Mouse (Mus musculus) erythroblast, adult 5-6 weeks (primary cell): Measurements from ENCODE around the gene She. TPM values are rescaled to one million over a fixed set of nuclear protein-coding genes. Genes with fewer than 3 reads are reported as not detected.
A peak's percentile ranks its signal among the peaks of the same experiment; 100 is the strongest.

Source experiments
- ATAC-seq: replicated peaks from 2 replicates; pipeline ENCODE4 v1.8.0; 2016; ENCODE audit warnings: moderate number of reproducible peaks, mild to moderate bottlenecking, moderate TSS enrichment, inconsistent platforms; ENCODE audit not compliant: poor library complexity, low FRiP score, severe bottlenecking
- total RNA-seq, 2 experiments: library from RNA; stranded (forward) in 1 of 2; stranded (reverse) in 1 of 2; fragments of 150-400 nt in 1 of 2; fragments of 200-764, 138-1000 nt in 1 of 2; gene quantifications; 2 replicates each; pipeline versions ENCODE4 v1.2.3 to v1.2.4; 2015 to 2017; ENCODE audit warnings: low replicate concordance in 2 of 2

She gene
- total RNA-seq, 2 experiments from 2014 or later: not detected

DNA sequence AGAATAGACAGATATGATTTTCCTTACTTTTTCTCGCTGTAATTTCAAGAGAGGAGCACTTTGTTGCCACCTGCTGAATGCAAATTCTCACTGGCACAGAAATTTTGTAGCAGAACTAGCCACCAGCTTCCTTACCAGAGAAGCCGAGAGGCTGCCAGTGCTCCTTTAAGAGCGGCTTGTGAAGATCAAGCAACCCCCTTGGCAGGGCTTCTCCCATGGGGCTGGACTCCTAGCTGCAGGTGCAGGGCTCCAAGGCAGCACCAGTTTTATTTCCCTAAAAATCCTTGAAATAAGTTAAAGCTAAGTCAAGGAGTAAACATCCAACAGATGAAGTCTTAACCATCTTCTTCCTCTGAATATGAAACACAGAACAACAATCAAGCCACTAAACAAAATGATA lies 19.0 kb upstream of the She start:
- no peak for ATAC-seq

DNA sequence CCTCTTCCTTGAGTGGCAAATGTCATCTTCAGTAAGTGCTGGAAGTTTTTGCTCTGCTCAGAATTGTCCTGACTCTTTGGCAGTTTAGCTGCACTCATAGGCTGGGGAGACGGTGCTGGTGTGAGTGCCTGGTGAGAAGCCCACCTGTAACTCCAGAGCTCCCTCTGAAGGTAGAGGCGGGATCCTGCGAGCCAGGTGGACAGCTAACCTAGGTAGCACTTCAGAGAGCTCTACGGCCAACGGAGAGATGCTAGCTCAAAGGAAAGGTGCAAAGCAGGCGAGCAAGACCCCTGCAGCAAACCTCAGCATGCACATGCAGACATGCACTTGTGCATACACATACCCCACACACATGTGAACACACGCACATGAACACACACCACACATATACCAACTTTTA lies 17.1 kb upstream of the She start:
- no peak for ATAC-seq

GRCm38 (mm10) chr3:89817056-89817455 lies 14.1 kb upstream of the She start:
- peak; percentile 55; the same call in 1 of the 2 replicates for ATAC-seq

GRCm38 (mm10) chr3:89818605-89819004 lies 12.6 kb upstream of the She start:
- no peak for ATAC-seq

DNA sequence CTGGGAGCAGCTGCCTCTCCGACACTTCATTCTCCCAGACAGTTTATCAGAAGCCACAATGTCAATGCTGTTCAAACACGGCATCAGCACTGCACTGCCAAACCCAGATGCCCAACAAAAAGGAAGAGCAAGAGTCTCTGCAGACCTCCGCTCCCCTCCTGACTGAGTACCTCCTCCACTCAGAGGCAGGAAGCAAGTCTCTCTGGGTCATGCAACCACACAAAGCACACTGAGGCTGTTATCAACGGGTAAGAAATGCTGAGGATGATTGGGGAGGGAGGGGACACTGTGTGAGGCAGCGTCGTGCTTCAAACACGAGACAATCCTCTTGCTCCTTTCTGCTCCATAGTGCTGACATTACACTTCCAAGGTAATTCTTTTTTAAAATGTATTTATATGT lies 11.3 kb upstream of the She start:
- ATAC-seq: no peak

DNA sequence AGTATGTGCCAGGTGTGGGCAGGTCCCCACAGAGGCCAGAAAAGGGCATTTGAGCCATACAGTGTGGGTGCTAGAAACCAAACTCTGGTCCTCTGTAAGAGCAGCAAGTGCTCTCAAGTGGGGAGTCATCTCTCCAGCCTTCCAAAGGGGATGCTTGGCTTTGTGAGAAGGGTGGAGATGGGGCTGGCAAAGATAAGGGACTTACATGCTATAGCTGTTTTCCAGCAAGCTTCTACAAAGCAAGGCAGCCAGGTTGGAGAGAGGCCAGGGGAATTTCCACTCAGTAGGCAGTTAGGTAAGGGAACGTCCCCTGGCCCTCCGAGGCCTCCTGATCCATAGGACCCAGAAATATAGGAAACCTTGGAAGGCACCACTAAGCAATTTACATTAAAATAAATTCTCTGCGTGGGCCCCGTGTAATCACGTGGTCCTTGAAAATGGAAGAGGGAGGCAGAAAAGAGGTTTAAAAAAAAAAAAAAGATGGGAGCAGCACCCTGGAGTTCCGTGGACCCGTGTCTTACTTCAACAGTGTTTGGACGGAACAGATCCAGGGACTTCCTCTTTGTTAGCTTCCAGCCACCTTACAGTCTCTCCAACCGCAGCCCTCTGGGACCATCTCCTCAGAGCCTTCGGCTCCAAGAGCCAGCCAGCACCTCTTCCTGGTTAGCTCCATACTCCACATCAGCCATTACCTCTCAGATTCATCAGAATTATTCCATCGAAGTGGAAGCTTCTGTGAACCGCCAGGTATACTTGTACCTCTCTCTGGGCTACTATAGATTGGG lies 10.7 kb upstream of the She start:
- no peak for ATAC-seq

DNA sequence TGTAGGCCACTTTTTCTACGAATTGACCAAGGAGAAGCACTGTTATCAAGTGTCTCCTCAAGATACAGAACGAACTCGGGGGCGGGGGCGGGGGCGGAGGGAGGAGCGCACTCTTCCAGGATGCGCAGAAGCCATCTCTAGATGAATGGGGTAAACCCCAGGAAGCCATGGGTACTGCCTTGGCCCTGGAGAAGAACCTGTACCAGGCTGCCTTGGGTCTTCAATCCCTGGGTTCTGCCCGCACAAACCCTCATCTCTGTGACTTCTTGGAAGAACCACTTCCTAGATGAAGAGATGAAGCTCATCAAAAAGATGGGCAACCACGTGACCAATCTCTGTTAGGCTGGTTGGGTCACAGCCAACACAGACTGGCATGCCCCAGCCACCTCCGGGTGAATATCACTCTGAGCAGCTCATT lies 10.1 kb upstream of the She start:
- ATAC-seq: no peak

GRCm38 (mm10) chr3:89821548-89822480 lies 9.4 kb upstream of the She start:
- ATAC-seq: no peak

DNA sequence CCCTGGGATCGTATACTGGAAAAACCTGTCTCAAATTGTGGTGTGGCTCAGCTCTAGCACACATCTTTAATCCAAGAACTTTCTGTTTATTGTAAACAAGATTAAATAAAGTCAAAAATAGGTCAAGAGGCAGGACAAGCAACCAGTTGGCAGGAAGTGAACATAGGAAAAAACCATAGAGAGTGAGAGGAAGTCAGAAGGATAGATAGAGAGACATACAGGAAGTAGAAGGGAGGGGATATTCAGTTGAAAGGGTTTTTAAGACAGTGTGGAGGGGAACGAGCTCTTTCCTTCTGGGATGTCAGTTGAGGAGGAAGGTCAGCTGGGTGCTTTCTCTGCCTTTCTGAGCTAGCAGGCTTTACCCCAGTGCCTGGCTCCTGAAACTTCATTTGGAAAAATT lies 7.6 kb upstream of the She start:
- no peak for ATAC-seq

- ATAC-seq: no peak
Observed at GRCm38 (mm10) chr3:89826295-89826694, 4.9 kb upstream of the She start.

GRCm38 (mm10) chr3:89835362-89835761 lies 4.2 kb downstream of the She start:
- no peak for ATAC-seq

GRCm38 (mm10) chr3:89842258-89842657 lies 11.1 kb downstream of the She start:
- ATAC-seq: peak; percentile 80; the same call in 1 of the 2 replicates

GRCm38 (mm10) chr3:89843148-89843547 lies 12.0 kb downstream of the She start:
- no peak for ATAC-seq

- no peak for ATAC-seq
Observed at GRCm38 (mm10) chr3:89845814-89846213, 14.6 kb downstream of the She start.

GRCm38 (mm10) chr3:89847126-89847525 lies 16.0 kb downstream of the She start:
- no peak for ATAC-seq

GRCm38 (mm10) chr3:89847596-89847995 lies 16.4 kb downstream of the She start:
- no peak for ATAC-seq

- no peak for ATAC-seq
Observed at GRCm38 (mm10) chr3:89848083-89848482, 16.9 kb downstream of the She start.

GRCm38 (mm10) chr3:89853752-89854151 lies 22.6 kb downstream of the She start:
- ATAC-seq: no peak

DNA sequence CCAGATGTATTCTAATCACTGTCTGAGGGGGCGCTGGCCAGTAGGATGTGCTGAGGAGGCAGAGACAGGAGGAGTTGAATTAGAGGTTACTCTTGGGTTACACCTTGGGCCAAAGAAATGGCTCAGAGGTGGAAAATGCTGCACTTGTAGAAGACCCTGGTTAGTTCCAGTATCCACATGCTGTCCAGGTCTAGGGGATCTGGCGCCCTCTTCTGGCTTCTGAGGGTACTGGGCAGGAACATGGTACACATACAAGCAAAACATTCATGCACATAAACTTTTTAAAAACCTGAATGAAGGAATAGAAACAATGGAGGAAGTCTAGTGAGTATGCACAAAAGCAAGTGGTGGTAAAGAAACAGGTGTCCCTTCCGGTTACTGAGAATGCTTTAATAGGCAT lies 26.2 kb downstream of the She start:
- ATAC-seq: no peak

GRCm38 (mm10) chr3:89858123-89858522 lies 27.0 kb downstream of the She start:
- no peak; the same call in 1 of the 2 replicates for ATAC-seq

DNA sequence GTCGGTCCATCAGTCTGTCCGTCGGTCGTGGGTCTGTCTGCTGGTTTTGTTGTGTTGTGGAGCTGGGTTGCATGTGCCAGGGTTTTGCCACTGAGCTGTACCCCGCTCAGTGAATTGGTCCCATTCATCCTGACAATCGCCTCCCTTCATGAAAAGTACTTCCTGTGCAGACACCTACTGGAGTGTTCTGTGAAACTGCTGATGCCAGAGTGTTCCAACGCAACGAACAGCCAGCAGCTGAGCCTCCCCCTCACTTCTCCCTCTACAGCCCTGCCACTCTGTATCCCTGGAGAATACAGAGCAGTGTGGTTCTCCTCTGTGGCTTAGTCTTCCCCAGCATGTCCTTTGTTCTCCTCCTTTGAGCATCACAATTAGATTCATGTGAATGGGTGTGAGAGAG lies 27.7 kb downstream of the She start:
- ATAC-seq: no peak
